Mouse (Mus musculus) hindbrain, embryonic 10.5 days (tissue): ENCODE data around the gene Pigk. TPM values are rescaled to one million over a fixed set of nuclear protein-coding genes. Genes with fewer than 3 reads are reported as not detected.
A peak's percentile ranks its signal among the peaks of the same experiment; 100 is the strongest.

ENCODE experiments used
- DNase-seq: peaks from one replicate; pipeline ENCODE4 v3.0.0-alpha.2; 2017; ENCODE audit warnings: low spot score
- H3K27ac ChIP-seq: fragments of 300-500 bp; sonication (generic); 2 replicates; pipeline ENCODE4 v1.5.1; 2016; ENCODE audit warnings: mild to moderate bottlenecking, moderate library complexity
- H3K27me3 ChIP-seq: fragments of 300-500 bp; sonication (generic); 2 replicates; pipeline ENCODE4 v1.6.1; 2016; ENCODE audit warnings: mild to moderate bottlenecking; ENCODE audit not compliant: poor library complexity, insufficient read depth, severe bottlenecking
- H3K36me3 ChIP-seq: fragments of 300-500 bp; sonication (generic); 2 replicates; pipeline ENCODE4 v1.6.1; 2016; ENCODE audit warnings: mild to moderate bottlenecking, moderate library complexity
- H3K4me1 ChIP-seq: fragments of 300-500 bp; sonication (generic); replicated peaks from 2 replicates; pipeline ENCODE4 v1.6.1; 2016; ENCODE audit warnings: mild to moderate bottlenecking
- H3K4me3 ChIP-seq: fragments of 300-500 bp; sonication (generic); 2 replicates; pipeline ENCODE4 v1.5.1; 2016; ENCODE audit warnings: mild to moderate bottlenecking, moderate library complexity
- H3K9me3 ChIP-seq: fragments of 300-500 bp; sonication (generic); 2 replicates; pipeline ENCODE4 v1.6.1; 2016; ENCODE audit warnings: mild to moderate bottlenecking, moderate library complexity
- WGBS: fragments of 180-500 bp; shearing (Covaris S2); methylation state at CpG from one replicate; pipeline ENCODE4 v1.1.7; 2016; 5-methylcytosine and 5-hydroxymethylcytosine counted together
- polyA plus RNA-seq: library from polyadenylated mRNA; unstranded; fragments of >200 nt; fragmentation: Nextera tagmentation; extraction: Ambion mirVana; gene quantifications from 2 replicates; pipeline ENCODE4 v1.2.1, GENCODE M21; 2016

Gene Pigk
- polyA plus RNA-seq, 1 experiment from 2014 or later: 39.3 TPM

DNA sequence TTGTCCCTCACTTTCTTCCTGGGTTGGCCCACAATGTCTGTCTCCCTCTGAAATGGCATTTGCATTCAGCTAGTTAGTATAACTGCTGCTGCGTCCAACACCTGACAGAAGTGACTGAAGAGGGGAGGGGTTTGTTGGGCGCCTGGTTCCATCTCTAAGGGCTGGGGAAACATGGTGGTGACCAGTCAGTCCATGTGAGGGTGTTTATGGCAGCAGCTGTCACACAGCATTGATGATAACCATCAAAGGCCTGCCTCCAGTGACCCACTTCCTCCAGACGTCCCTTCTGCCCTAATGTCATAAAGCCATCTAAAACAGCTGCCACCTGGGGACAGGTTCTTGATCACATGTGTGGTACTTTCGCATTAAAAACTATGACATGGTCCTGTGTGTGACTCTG is 212.3 kb downstream of the Pigk start:
- H3K27me3 ChIP-seq: no peaks in the 10 kb centered on the region

GRCm38 (mm10) chr3:152928287-152928975 is 214.5 kb downstream of the Pigk start:
- no peak for DNase-seq
- no peaks in the 10 kb centered on the region for H3K27me3 ChIP-seq

More for the DNA sequence above, 212.3 kb downstream of the Pigk start:
- DNase-seq: no peak
- no peaks in the 10 kb centered on the region for H3K36me3 ChIP-seq
- H3K27ac ChIP-seq: no peak overlapping the region
- no peaks in the 10 kb centered on the region for H3K9me3 ChIP-seq
- WGBS: 71% methylated on average over 4 of the region's 4 CpGs
- no peak overlapping the region for H3K4me3 ChIP-seq
- H3K4me1 ChIP-seq: peaks cover 17% of the 10 kb centered on the region

DNA sequence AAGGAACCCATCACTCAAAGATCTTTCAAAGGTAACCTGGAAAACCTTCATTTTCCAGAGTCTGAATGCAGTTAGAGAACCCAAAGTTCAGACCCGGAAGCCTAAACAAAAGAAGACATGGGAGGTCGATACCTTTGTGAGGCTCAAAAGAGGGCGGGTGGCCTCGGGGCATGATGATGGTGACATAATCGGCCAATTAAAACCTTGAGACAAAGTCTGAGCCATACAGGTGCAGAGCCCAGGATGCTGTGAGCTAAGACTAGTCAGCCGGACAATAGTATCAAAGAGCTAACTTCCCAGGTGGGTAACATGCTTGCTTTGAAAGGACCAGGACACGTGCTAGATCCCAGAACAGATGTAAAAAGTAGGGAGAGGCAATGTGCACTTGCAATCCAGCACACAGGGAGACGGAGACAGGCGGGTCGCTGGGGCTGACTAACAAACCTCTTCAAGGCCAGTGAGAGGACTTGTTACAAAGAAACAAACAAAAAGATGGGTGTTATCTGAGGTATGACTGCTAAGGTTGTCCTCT is 215.4 kb downstream of the Pigk start:
- no peak overlapping the region for H3K4me3 ChIP-seq
- DNase-seq: no peak
- H3K27ac ChIP-seq: no peak overlapping the region
- 72% methylated on average over 10 of the region's 10 CpGs for WGBS
- H3K4me1 ChIP-seq: peaks cover 17% of the 10 kb centered on the region
- H3K36me3 ChIP-seq: no peaks in the 10 kb centered on the region
- no peaks in the 10 kb centered on the region for H3K9me3 ChIP-seq
- H3K27me3 ChIP-seq: no peaks in the 10 kb centered on the region

More at GRCm38 (mm10) chr3:152928287-152928975, 214.5 kb downstream of the Pigk start:
- Histone ChIP-seq H3K4me1 (peaks cover 17% of the 10 kb centered on the region), H3K36me3 (no peaks in the 10 kb centered on the region), H3K27ac (no peak overlapping the region), H3K9me3 (no peaks in the 10 kb centered on the region), H3K4me3 (no peak overlapping the region)
- WGBS: 71% methylated on average over 13 of the region's 13 CpGs

GRCm38 (mm10) chr3:152929788-152930281 is 215.9 kb downstream of the Pigk start:
- no peaks in the 10 kb centered on the region for H3K9me3 ChIP-seq
- 0 out of 2 replicates have a peak overlapping the region, but pooled peaks have one; percentile 8 for H3K27ac ChIP-seq
- no peaks in the 10 kb centered on the region for H3K36me3 ChIP-seq
- peaks cover 17% of the 10 kb centered on the region for H3K4me1 ChIP-seq
- H3K27me3 ChIP-seq: no peaks in the 10 kb centered on the region
- no peak for DNase-seq
- 80% methylated on average over 7 of the region's 7 CpGs for WGBS
- H3K4me3 ChIP-seq: no peak overlapping the region

DNA sequence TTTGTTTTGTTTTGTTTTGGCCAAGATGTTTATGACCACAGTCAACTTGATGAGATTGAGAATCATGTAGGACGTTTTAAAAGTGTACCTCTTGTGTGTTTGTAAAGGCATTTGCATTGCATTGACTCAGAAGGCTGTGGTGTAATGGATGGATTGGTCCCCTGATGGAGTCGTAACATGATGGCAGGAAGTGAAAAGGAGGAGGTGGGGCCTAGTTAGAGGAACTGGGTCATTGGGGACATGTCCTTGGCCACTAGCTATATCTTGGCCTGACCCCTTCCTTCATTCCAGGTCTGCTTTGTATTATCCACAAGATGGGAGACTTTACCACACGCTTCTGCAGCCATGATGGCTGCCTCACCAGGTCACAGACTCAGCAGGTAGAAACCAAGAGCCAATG is 217.5 kb downstream of the Pigk start:
- Histone ChIP-seq H3K27ac (no peak overlapping the region), H3K36me3 (no peaks in the 10 kb centered on the region), H3K27me3 (no peaks in the 10 kb centered on the region), H3K4me3 (no peak overlapping the region), H3K9me3 (no peaks in the 10 kb centered on the region), H3K4me1 (peaks cover 15% of the 10 kb centered on the region)
- 87% methylated on average over 3 of the region's 3 CpGs for WGBS
- no peak for DNase-seq

GRCm38 (mm10) chr3:152932096-152932495 is 218.2 kb downstream of the Pigk start:
- DNase-seq: no peak
- no peaks in the 10 kb centered on the region for H3K36me3 ChIP-seq
- peaks cover 15% of the 10 kb centered on the region for H3K4me1 ChIP-seq
- H3K4me3 ChIP-seq: no peak overlapping the region
- no peak overlapping the region for H3K27ac ChIP-seq
- no peaks in the 10 kb centered on the region for H3K9me3 ChIP-seq
- WGBS: 68% methylated on average over 4 of the region's 4 CpGs
- no peaks in the 10 kb centered on the region for H3K27me3 ChIP-seq

- no peaks in the 10 kb centered on the region for H3K36me3 ChIP-seq
- H3K9me3 ChIP-seq: no peaks in the 10 kb centered on the region
- peaks cover 15% of the 10 kb centered on the region for H3K4me1 ChIP-seq
- H3K27me3 ChIP-seq: no peaks in the 10 kb centered on the region
- DNase-seq: no peak
- no peak overlapping the region for H3K27ac ChIP-seq
- H3K4me3 ChIP-seq: no peak overlapping the region
- 86% methylated on average over 2 of the region's 2 CpGs for WGBS
Measured at GRCm38 (mm10) chr3:152932544-152932943, 218.6 kb downstream of the Pigk start.

DNA sequence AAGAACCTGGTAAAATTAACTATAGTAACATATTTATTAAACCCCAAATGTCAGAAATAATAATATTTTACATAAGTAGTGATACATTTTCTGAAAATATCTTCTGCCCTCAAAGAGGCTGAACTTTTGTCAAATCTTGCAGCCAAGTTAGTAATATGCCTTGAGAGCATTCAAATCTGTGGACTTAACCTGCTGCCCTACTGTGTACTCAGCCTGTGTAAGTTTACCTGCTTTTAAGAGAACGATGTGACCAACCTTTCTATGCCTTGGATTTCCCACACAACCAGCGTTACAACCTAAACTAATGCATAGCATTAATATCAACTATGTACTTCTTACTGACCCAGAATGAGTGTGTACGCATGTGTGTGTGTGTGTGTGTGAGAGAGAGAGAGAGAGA is 219.8 kb downstream of the Pigk start:
- 94% methylated on average over 3 of the region's 3 CpGs for WGBS
- H3K9me3 ChIP-seq: no peaks in the 10 kb centered on the region
- no peaks in the 10 kb centered on the region for H3K27me3 ChIP-seq
- peaks cover 7% of the 10 kb centered on the region for H3K4me1 ChIP-seq
- no peak for DNase-seq
- H3K27ac ChIP-seq: no peak overlapping the region
- H3K4me3 ChIP-seq: no peak overlapping the region
- no peaks in the 10 kb centered on the region for H3K36me3 ChIP-seq

DNA sequence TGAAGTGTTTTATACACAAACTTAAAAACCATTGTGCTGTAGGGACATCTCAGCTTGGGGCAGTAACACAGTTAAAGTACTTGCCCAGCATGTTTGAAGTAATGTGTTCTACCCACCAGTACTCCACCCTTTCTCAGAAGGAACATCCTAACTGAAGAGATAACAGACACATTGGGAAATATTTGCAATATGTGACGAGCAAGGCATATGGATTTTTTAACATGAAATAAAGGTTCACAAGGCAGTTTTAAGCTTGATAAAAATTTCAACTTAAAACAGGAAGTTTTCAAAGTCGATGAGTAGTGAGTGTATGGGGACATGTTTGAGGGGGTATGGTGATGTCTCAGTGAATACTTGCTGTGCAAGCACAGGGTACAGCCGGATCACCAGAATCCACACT is 222.4 kb downstream of the Pigk start:
- no peak overlapping the region for H3K27ac ChIP-seq
- DNase-seq: no peak
- no peaks in the 10 kb centered on the region for H3K9me3 ChIP-seq
- H3K4me3 ChIP-seq: no peak overlapping the region
- no peaks in the 10 kb centered on the region for H3K4me1 ChIP-seq
- no peaks in the 10 kb centered on the region for H3K27me3 ChIP-seq
- no peaks in the 10 kb centered on the region for H3K36me3 ChIP-seq
- 88% methylated on average over 3 of the region's 3 CpGs for WGBS

DNA sequence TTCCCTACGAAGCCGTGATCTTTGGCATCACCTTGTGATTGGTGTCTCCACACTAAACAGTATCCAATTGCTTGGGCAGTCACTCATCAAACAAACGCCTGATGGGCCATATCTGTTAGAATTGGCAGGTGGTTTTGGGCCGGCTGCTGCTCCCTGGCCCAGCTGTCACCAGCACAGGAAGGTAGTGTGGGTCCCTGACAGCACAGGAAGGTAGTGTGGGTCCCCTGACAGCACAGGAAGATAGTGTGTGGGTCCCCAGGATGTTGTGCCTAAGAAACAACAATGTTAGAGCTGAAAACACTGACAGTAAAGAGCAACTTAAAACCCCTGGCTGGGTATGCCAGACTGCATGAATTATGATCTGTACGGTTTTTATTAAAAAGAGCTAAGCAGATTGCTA is 227.8 kb downstream of the Pigk start:
- Histone ChIP-seq H3K27me3 (0 out of 2 replicates have a peak, but pooled peaks cover 4% of the 10 kb centered on the region), H3K27ac (no peak overlapping the region), H3K36me3 (no peaks in the 10 kb centered on the region), H3K9me3 (no peaks in the 10 kb centered on the region), H3K4me3 (no peak overlapping the region), H3K4me1 (peaks cover 23% of the 10 kb centered on the region)
- no peak for DNase-seq
- WGBS: 89% methylated on average over 5 of the region's 5 CpGs

DNA sequence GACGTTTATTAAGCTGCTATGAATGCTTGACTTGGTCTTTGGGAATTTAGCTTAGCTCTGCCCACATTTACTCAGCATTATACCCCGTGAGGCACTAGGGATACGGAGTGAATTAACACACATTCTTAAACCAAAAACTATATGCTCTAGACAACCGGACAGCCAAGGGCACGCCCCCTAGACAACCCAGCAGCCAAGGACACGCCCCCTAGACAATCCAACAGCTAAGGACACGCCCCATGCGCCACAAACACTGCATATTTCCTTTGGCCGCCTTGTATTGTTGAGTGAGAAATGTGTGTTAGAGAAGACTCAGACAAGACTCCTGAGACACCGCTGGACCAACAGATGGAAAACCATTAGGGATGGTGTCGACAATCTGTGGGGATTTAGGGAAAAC is 229.1 kb downstream of the Pigk start:
- 67% methylated on average over 11 of the region's 11 CpGs for WGBS
- H3K4me1 ChIP-seq: peaks cover 23% of the 10 kb centered on the region
- H3K4me3 ChIP-seq: no peak overlapping the region
- H3K9me3 ChIP-seq: no peaks in the 10 kb centered on the region
- H3K27me3 ChIP-seq: 0 out of 2 replicates have a peak, but pooled peaks cover 4% of the 10 kb centered on the region
- H3K36me3 ChIP-seq: no peaks in the 10 kb centered on the region
- DNase-seq: peak; percentile 30
- H3K27ac ChIP-seq: 0 out of 2 replicates have a peak overlapping the region, but pooled peaks have one; percentile 50

- Histone ChIP-seq H3K9me3 (no peaks in the 10 kb centered on the region), H3K27me3 (0 out of 2 replicates have a peak, but pooled peaks cover 4% of the 10 kb centered on the region), H3K36me3 (no peaks in the 10 kb centered on the region), H3K27ac (no peak overlapping the region), H3K4me1 (peaks cover 23% of the 10 kb centered on the region), H3K4me3 (no peak overlapping the region)
- DNase-seq: no peak
- 81% methylated on average over 3 of the region's 3 CpGs for WGBS
Measured at GRCm38 (mm10) chr3:152944766-152945165, 230.9 kb downstream of the Pigk start.

DNA sequence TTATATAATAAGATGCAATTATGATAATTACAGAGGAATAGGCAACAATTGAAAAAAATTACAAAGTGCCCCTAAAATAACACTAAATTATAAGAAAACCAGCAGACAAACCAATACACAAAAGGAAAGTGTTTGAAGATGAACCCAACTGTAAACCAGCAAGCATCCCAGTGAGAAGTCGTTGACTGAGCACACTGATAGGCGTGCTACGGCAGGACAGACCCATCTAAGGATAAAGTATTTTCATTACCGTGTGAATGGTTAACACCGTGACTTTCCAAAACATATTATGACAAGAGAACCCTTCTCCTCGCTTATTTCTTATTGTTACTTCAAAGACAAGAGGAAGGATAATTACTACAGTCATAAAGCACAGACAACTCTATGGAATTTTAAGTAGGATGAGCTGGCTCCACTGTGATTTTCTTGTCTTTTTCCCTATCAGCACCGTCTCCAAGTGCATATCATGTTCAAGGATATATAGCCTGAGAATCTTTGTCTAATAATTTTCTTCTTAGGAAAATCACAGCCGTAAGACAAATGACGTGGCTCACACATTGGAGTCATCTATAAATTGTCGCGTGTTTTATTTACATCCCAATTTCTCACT is 233.2 kb downstream of the Pigk start:
- 91% methylated on average over 11 of the region's 11 CpGs for WGBS
- Histone ChIP-seq H3K4me3 (no peak overlapping the region), H3K27me3 (0 out of 2 replicates have a peak, but pooled peaks cover 4% of the 10 kb centered on the region), H3K4me1 (peaks cover 23% of the 10 kb centered on the region), H3K36me3 (no peaks in the 10 kb centered on the region), H3K27ac (no peak overlapping the region), H3K9me3 (no peaks in the 10 kb centered on the region)
- no peak for DNase-seq
